Mouse (Mus musculus) cerebellum, adult 11-12 months (tissue): ENCODE data around the gene Tmem161b.
"Not testable (repeated sequence)": the region's sequence is repeated elsewhere in the genome, so short reads cannot be mapped to it uniquely, and the experiment has no call there.

Experiments used
- DNase-seq: peaks from one replicate; pipeline ENCODE4 v3.0.0; 2022

The Tmem161b gene

GRCm38 (mm10) chr13:84221820-84222681 is at the start of gene Tmem161b:
TSS of gene Tmem161b (plus strand) at chr13:84222296.
- DNase-seq: peak; percentile 94

DNA sequence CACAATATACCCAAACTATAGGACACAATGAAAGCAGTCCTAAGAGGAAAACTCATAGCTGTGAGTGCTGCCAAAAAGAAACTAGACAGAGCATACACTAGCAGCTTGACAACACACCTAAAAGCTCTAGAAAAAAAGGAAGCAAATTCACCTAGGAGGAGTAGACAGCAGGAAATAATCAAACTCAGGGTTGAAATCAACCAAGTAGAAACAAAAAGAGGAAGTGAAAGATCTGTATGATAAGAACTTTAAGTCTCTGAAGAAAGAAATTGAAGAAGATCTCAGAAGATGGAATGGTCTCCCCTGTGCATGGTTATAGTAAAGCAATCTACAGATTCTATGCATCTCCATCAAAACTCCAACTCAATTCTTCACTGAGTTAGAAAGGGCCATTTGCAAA is 36.3 kb upstream of the Tmem161b start:
- not testable (repeated sequence) for DNase-seq

- DNase-seq: no peak
Observed at GRCm38 (mm10) chr13:84192723-84193122, 29.4 kb upstream of the Tmem161b start.

DNA sequence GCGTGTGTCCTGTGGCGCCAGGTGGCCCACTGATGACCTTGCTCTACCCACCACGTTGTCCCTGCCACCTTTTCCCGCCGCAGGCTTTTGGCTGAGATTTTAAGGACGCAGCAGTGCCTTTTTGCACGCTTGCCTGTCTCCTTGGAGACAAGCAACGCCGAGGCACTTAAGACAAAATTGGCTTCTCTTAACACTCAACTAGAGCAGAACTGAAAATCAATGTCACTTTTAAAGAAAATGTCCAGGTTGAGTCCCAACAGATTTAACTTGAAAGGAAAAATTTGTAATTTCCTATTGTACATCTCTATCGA is 541 bp downstream of the Tmem161b start:
- DNase-seq: no peak

GRCm38 (mm10) chr13:84223018-84223417 is 922 bp downstream of the Tmem161b start:
- no peak for DNase-seq

GRCm38 (mm10) chr13:84234019-84234418 is 11.9 kb downstream of the Tmem161b start:
- DNase-seq: no peak

- DNase-seq: no peak
Observed at GRCm38 (mm10) chr13:84236768-84237167, 14.7 kb downstream of the Tmem161b start.

GRCm38 (mm10) chr13:84238184-84238583 is 16.1 kb downstream of the Tmem161b start:
- no peak for DNase-seq

GRCm38 (mm10) chr13:84248065-84248464 is 26.0 kb downstream of the Tmem161b start:
- no peak for DNase-seq

DNA sequence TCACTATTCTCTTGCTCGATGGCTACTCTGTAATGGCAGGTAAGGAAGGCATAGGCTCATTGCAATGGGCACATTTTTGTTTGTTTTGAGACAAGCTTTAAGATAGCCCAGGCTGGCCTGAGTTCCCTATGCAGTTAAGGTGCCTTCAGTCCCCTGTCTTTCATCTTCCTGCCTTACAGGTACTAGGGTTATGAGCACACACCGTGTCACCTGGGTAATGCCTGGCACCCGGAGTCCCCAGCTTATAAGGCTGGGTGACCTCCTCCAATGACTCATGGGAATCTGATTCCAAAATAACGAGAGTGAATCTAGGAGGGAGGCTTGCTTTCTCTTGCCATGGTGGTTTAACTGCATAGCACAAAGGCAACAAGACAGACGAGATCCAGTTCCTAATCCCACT is 29.2 kb downstream of the Tmem161b start:
- no peak for DNase-seq

DNA sequence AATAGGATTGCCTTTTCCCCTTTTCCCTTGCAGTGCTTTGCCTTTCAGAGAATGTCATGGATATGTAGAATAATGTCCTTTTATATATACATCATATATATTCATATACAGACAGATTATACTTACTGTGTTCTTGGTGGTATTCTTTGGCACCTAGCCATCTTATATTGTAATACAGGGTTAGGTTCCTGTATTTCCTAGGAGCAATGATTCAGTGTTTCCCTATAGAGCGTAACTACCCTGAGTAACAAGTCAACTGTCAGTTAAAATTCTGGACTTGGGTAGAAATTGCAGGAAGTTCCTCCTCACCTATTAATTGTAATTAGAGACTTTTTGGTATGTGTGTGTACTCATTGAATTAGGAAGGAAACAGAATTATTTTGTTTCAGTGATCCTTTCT is 33.0 kb downstream of the Tmem161b start:
- DNase-seq: no peak

DNA sequence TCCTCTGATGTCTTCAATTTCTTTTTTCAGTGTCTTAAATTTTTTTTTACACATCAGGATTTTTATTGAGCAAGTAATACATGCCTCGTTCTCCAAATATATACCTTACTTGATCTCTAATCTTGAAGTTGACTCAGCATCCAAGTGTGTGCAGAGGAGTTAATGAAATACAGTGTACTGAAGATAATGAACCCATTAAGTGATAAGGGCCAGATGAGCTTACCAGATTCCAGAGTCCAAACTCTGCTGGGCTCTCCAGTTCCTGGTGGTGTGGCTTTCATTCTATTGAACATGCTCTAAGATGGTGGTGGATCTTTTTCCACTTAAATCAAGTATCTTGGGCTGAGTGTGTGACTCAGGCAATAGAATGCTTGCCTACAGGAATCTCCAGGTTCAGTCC is 42.3 kb downstream of the Tmem161b start:
- not testable (repeated sequence) for DNase-seq

GRCm38 (mm10) chr13:84276246-84276645 is 54.1 kb downstream of the Tmem161b start:
- DNase-seq: no peak

DNA sequence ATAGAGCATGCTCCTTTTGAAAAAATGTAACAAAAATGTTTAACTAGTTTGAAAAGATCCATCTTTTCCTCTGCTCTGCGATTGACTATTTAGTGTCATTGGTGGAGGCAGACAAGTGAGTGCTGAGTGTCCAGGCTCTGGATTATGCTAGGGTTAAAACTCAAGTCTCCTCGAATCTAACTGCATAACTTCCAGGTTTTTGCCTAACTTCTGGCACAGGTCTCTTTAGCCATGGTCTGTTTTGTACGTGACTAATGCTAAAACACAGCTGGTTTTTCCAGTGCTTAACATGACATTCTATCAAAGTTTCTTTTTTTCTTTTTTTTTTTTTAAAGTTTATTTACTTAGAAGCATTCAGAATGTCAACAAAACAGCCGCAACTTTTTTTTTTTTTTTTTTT is 58.3 kb downstream of the Tmem161b start:
- DNase-seq: no peak

GRCm38 (mm10) chr13:84282966-84283365 is 60.9 kb downstream of the Tmem161b start:
- DNase-seq: no peak

DNA sequence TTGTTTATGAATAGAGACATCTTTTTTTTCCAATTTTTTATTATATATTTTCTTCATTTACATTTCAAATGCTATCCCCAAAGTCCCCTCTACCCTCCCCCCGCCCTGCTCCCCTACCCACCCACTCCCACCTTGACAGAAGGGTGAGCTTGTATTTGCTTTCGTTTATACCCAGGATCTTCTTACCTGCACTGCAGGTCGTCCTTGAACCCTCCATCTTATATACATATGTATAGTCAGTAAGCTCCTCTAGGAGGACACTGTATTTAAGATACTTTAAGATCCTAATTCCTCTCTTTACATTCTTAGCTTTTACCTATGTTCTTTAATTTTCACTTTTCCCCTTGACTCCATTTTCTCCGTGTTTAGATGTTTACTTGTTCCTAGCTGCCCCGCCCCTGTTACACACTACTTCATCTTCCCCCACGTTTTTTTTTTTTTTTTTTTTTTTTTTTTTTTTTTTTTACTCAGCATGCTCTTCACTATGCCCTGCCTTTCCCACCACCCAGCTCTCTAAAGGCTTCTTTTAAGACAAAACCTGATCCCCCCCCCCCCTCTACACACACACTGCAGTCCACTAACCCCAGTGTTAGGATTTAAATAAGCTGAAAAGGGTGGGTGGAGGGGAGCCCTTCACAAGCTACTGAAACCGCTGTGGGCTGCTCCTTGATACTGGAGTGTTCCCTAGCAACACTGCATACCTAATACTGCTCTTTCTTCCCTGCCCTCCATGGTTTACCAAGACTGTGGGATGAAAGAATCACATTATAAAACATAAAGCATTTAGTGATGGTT is 62.9 kb downstream of the Tmem161b start:
- no peak for DNase-seq

- no peak for DNase-seq
Observed at GRCm38 (mm10) chr13:84285559-84285945, 63.5 kb downstream of the Tmem161b start.

GRCm38 (mm10) chr13:84299445-84300053 is 77.5 kb downstream of the Tmem161b start:
- DNase-seq: no peak

DNA sequence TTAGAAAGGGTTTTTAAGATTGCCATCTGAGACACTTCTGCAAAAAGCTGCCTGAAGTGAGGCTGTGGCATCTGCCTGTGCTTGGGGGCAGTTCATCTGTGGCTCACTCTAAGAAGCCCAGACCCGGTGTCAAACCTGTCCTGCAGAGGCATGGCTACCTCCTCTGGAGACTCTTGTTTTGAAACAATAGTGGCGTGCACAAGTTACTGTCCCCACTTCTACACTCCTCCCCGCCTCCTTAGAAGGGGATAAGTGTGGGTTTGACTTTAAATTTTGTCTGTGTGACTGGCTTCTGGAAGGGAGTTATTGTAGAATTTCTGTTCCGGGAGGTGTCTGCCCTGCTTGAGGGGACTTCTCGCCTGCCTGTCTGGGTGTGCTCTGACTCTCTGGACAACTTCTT is 121.2 kb downstream of the Tmem161b start:
- DNase-seq: no peak

- DNase-seq: no peak
Observed at GRCm38 (mm10) chr13:84343691-84344495, 121.8 kb downstream of the Tmem161b start.

- DNase-seq: no peak
Observed at GRCm38 (mm10) chr13:84344711-84345110, 122.6 kb downstream of the Tmem161b start.

DNA sequence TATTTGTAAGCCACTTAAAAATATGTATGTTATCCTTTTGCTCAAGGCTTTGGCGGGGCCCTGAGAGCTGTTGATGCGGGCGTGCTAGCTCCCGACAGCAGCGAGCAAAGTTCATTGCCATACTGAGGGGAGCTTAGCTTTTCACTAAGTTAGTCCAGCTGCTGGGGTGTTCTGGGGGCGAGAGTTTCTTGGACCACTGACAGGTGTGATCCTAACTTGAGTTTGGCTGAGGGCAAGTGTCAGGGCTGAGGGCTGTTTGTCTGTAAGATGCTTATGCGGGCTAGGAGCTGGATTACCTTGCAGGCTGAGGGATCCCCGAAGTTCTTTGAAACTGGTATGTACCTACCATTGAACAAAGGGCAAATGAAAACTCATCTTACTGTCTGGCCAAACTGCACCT is 123.0 kb downstream of the Tmem161b start:
- peak; percentile 25 for DNase-seq
